Mouse (Mus musculus): ENCODE data around the gene Rftn1. TPM values are rescaled to one million over a fixed set of nuclear protein-coding genes. Genes with fewer than 3 reads are reported as not detected.

The Rftn1 gene
- total RNA-seq (2023) = 10 to 100 TPM; 15.3 to 21.9 TPM

GRCm38 (mm10) chr17:50190131-50191015, at the start of gene Rftn1:
TSS of gene Rftn1 (minus strand) at chr17:50190674.

Other genes with a start within 250 kb of the Rftn1 start
- gene Dazl, start 103.0 kb upstream of the Rftn1 start, total RNA-seq (2023) = not detected